Mouse (Mus musculus) embryonic facial prominence, embryonic 10.5 days (tissue): ENCODE data around the gene Hcn1. TPM values are rescaled to one million over a fixed set of nuclear protein-coding genes. Genes with fewer than 3 reads are reported as not detected.

Experiments
- DNase-seq: peaks from one replicate; pipeline ENCODE4 v3.0.0-alpha.2; 2017; ENCODE audit warnings: low spot score
- H3K27ac ChIP-seq: fragments of 300-500 bp; sonication (generic); replicated peaks from 2 replicates; pipeline ENCODE4 v1.5.1; 2016; ENCODE audit warnings: mild to moderate bottlenecking
- H3K27me3 ChIP-seq: fragments of 300-500 bp; sonication (generic); replicated peaks from 2 replicates; pipeline ENCODE4 v1.6.1; 2016; ENCODE audit warnings: low read depth, mild to moderate bottlenecking; ENCODE audit not compliant: poor library complexity, severe bottlenecking
- H3K36me3 ChIP-seq: fragments of 300-500 bp; sonication (generic); replicated peaks from 2 replicates; pipeline ENCODE4 v1.6.1; 2016; ENCODE audit warnings: mild to moderate bottlenecking, moderate library complexity
- H3K4me1 ChIP-seq: fragments of 300-500 bp; sonication (generic); 2 replicates; pipeline ENCODE4 v1.6.1; 2016
- H3K4me3 ChIP-seq: fragments of 300-500 bp; sonication (generic); 2 replicates; pipeline ENCODE4 v1.5.1; 2016; ENCODE audit warnings: mild to moderate bottlenecking, moderate library complexity
- H3K9me3 ChIP-seq: fragments of 300-500 bp; sonication (generic); 2 replicates; pipeline ENCODE4 v1.6.1; 2016; ENCODE audit warnings: mild to moderate bottlenecking
- WGBS: fragments of 180-500 bp; shearing (Covaris S2); methylation state at CpG from one replicate; pipeline ENCODE4 v1.1.7; 2016; 5-methylcytosine and 5-hydroxymethylcytosine counted together
- polyA plus RNA-seq: library from polyadenylated mRNA; unstranded; fragments of >200 nt; fragmentation: Nextera tagmentation; extraction: Ambion mirVana; gene quantifications from 2 replicates; pipeline ENCODE4 v1.2.1, GENCODE M21; 2016

Hcn1 gene
- polyA plus RNA-seq, 1 experiment from 2014 or later, result 0.11 TPM

DNA sequence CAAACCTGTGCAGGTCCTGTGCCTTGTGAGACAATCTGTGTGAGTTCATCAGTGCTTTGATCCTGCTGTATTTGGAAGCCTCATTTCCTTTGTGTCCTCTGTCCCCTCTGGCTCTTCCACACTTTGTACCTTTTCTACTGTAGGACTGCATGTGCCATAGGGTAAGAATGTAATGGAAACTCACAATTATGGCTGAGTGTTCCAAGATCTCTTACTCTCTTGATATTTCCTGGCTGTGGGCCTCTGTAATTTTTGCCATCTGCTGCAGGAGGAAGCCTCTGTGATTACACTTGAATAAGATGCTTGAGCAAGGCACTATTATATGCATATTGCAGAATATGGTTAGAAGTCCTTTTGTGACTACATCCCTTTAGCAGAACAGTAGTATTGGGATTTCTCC is 240.2 kb downstream of the Hcn1 start:
- no peaks in the 10 kb centered on the region for H3K9me3 ChIP-seq
- no peak for DNase-seq
- no peak overlapping the region for H3K27ac ChIP-seq
- H3K27me3 ChIP-seq, result no peaks in the 10 kb centered on the region
- H3K4me3 ChIP-seq, result no peak overlapping the region
- H3K4me1 ChIP-seq, result no peaks in the 10 kb centered on the region
- H3K36me3 ChIP-seq, result no peaks in the 10 kb centered on the region

DNA sequence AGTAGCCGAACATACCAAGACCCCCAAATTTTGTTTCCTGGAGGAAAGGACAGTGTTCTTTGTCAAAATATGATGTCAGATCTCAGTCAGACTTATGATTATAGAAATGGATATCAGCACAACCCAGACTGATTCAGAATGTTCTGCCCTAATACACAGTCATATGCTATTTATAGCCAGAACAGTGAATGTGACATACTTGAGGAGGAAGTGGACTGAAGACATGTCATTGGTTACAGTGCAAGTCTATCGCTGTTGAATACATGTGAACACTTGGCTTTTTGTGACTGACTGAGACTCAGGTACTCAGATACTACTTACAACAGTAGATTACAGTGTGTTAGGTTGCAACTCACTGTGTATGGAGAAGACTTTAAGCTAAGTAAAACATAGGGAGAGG is 245.2 kb downstream of the Hcn1 start:
- no peak for DNase-seq
- 92% methylated on average over 2 of the region's 2 CpGs for WGBS

DNA sequence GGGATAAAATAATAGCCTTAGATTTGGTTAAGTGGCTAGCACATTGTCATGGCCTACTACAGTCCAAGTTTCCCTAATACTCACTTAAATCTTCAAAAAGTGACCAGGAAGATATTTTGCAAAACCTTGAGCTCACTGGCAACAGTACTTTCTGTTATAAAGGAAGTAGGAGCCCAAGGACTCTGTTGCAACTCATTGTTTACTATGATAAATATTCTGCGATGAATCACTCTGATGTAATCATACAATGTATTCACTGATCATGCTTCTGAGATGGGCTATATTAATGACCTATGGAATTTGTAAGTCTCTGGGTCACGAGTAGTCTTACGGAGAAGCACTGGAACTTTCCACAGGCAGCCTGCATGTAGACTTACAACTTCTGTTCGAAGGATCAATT is 246.6 kb downstream of the Hcn1 start:
- Histone ChIP-seq H3K9me3 (no peaks in the 10 kb centered on the region), H3K4me3 (no peak overlapping the region), H3K27me3 (no peaks in the 10 kb centered on the region), H3K36me3 (no peaks in the 10 kb centered on the region), H3K27ac (no peak overlapping the region), H3K4me1 (no peaks in the 10 kb centered on the region)
- DNase-seq, result no peak
- WGBS, result 89% methylated on average over 4 of the region's 4 CpGs

More for the DNA sequence above, 245.2 kb downstream of the Hcn1 start:
- Histone ChIP-seq H3K4me3 (no peak overlapping the region), H3K36me3 (no peaks in the 10 kb centered on the region), H3K9me3 (no peaks in the 10 kb centered on the region), H3K27me3 (no peaks in the 10 kb centered on the region), H3K4me1 (no peaks in the 10 kb centered on the region), H3K27ac (no peak overlapping the region)

DNA sequence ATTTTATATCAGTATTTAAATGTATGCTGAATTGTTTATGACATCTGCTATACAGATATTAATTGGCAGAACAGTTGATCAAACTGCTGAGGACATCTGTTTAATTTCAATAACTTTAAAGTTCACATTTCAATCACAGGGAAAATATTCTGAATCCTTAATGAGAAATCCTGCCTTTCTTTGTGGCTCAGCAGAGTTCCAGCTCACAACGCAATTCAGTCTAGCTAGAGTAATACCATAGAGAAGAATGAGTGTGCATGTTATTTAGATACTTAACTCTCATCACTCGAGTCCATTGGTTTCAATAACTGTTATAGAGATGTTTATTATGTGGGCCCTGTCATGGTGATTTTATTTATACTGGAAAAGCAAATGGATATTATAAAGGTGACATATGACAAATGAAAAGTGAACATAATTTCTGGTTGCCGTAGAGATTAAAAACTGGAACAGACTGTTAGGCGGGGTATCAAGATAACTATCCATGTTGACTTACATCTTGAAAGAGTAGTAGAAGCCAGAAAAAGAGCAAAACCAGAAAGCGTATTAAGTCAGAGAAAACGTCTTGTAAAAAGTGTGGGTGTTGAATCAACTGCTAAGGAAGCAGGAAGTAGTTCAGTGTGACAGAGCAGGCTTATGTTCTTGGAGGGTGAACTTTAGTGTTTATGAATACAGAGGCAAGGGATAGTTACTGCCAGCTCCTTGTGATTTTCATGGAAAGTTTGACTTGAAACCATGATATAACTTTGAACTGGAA is 250.0 kb downstream of the Hcn1 start:
- WGBS, result 89% methylated on average over 6 of the region's 6 CpGs
- H3K4me1 ChIP-seq, result no peaks in the 10 kb centered on the region
- no peak for DNase-seq
- H3K36me3 ChIP-seq, result no peaks in the 10 kb centered on the region
- H3K4me3 ChIP-seq, result no peak overlapping the region
- H3K27me3 ChIP-seq, result no peaks in the 10 kb centered on the region
- H3K9me3 ChIP-seq, result no peaks in the 10 kb centered on the region
- no peak overlapping the region for H3K27ac ChIP-seq

DNA sequence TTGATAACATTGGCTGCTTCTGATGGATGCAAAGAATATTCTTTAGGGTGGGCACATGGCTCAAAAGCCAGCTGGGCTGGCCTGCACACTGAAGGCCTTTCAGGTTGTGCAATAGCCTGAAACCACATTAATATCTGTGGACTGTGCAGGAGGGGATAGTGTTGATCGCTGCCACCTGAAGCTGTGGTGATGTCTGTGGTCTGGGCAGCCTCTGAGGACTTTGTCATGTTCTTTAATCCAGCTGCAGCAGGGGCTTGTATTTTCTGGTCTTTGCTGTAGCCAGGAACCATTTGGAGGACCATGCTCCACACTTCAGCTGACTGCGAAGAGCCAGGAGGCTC is 250.6 kb downstream of the Hcn1 start:
- Histone ChIP-seq H3K27me3 (no peaks in the 10 kb centered on the region), H3K4me1 (no peaks in the 10 kb centered on the region), H3K27ac (no peak overlapping the region), H3K4me3 (no peak overlapping the region), H3K36me3 (no peaks in the 10 kb centered on the region), H3K9me3 (no peaks in the 10 kb centered on the region)
- 99% methylated on average over 2 of the region's 2 CpGs for WGBS
- no peak for DNase-seq

DNA sequence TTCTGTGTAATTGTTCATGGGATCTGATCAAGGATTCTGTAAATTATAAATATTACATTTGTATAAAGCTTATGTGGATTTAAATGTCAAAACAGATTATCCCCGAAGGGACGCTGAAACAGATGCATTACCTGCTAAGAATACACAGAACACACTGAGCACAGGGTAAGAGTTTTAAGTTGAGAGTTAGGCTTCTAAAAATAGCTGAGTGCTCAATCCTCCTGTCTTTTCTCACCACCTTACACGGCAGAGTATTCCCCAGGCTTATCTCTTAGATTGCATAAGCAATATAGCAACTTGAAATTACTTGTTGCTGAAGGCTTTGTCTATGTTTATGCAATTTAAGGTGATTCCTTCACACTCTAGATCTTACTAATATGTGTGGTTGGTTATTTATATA is 256.3 kb downstream of the Hcn1 start:
- Histone ChIP-seq H3K36me3 (no peaks in the 10 kb centered on the region), H3K9me3 (no peaks in the 10 kb centered on the region), H3K4me1 (no peaks in the 10 kb centered on the region), H3K27ac (no peak overlapping the region), H3K27me3 (no peaks in the 10 kb centered on the region), H3K4me3 (no peak overlapping the region)
- no peak for DNase-seq
- 82% methylated on average over 3 of the region's 3 CpGs for WGBS

DNA sequence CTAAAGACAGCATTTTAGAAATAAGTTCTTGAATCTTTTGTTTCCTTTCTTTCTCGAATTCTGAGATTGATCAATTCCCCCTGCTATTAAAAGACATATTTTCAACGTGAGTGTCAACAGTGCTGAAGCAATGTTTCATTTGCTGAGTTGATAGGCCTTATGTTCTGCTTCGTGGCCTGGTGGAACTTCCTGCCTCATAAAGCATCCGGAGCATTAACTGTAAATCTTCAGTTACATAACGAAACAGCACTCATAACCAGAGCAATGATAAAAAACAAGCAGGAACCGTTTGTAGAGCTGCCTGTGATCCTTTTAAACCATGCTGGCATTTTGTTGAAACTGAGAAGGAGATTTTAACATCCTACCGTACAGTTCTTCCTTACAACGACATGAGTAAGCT is 275.7 kb downstream of the Hcn1 start:
- Histone ChIP-seq H3K36me3 (no peaks in the 10 kb centered on the region), H3K9me3 (no peaks in the 10 kb centered on the region), H3K27me3 (no peaks in the 10 kb centered on the region), H3K27ac (no peak overlapping the region), H3K4me3 (no peak overlapping the region), H3K4me1 (no peaks in the 10 kb centered on the region)
- no peak for DNase-seq
- 85% methylated on average over 8 of the region's 8 CpGs for WGBS

DNA sequence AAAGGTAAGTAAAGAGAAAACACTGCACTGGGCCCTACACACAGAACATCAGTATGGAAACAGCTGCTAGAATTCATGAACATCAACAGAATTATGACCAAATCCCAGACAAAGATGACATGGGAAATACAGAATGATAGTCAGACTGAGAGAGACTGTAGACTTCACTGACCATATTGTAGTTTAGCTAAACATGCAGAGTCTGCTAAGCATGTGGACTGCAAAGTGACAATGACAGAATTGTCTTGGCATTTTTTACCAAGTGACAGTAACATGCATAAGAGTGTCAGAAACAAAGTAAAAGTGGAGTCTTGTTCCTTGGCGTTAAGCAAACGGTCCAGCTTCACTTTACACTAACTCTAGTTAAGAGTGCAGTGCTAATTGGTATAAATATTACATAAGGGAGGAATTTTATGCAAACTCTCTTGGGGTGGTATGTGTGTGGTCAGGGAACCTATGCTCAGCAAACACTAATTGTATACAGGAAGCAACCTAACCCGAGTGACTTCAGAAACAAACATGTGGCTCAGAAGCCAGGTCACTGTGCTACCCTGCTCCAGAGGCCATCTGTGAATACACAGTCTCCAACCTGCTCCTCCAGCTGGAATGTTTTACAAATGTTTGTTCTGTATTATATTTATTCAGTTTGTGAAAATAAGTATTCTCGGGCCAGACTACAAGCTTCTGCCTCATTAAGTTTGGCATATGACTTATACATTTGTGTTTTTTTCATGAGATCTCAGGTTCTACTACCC is 278.5 kb downstream of the Hcn1 start:
- no peak overlapping the region for H3K27ac ChIP-seq
- no peaks in the 10 kb centered on the region for H3K27me3 ChIP-seq
- H3K36me3 ChIP-seq, result no peaks in the 10 kb centered on the region
- no peaks in the 10 kb centered on the region for H3K4me1 ChIP-seq
- H3K4me3 ChIP-seq, result no peak overlapping the region
- H3K9me3 ChIP-seq, result no peaks in the 10 kb centered on the region
- DNase-seq, result no peak
- WGBS, result 66% methylated on average over 4 of the region's 4 CpGs

DNA sequence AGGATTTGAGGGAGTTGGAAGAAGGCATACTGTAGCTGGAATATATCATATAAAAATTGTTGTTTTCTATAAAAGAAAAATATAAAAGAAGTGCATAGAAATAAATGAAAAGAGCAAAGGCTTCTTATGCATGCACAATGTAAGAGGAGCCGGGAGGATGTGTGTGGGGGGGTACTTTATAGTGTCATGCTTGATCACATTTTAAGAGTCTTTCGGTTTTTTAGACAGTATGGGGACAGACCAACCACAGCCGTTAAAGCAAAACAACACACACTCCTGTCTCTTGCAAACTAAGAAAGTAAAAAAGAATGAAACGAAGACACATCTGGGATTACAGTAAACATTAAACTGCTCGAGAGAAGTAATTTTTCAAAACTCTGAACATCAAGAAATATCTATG is 290.0 kb downstream of the Hcn1 start:
- Histone ChIP-seq H3K4me1 (no peaks in the 10 kb centered on the region), H3K4me3 (no peak overlapping the region), H3K9me3 (no peaks in the 10 kb centered on the region), H3K36me3 (no peaks in the 10 kb centered on the region), H3K27me3 (no peaks in the 10 kb centered on the region), H3K27ac (no peak overlapping the region)
- DNase-seq, result no peak
- WGBS, result 87% methylated on average over 5 of the region's 5 CpGs

DNA sequence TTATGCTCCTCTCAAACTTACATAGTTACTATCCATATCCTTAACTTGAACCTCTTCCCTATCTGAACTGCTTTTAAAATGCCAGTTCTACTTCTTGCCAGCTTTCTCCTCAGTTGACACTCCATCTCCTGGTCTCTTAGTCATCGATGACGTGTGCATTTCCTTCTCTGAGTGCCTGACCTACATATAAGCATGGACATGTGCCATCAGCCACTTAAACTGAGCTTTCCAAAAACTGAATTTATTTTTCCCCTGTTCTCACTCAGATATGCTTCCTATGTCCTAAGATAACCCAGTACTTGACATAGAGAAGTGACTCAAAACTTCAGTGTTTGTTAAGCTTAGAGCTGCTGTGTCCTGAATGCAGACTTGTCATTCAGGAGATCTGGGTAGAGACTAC is 295.9 kb downstream of the Hcn1 start:
- Histone ChIP-seq H3K9me3 (no peaks in the 10 kb centered on the region), H3K4me1 (no peaks in the 10 kb centered on the region), H3K27ac (no peak overlapping the region), H3K36me3 (no peaks in the 10 kb centered on the region), H3K27me3 (no peaks in the 10 kb centered on the region), H3K4me3 (no peak overlapping the region)
- no peak for DNase-seq
- 80% methylated on average over 2 of the region's 2 CpGs for WGBS

DNA sequence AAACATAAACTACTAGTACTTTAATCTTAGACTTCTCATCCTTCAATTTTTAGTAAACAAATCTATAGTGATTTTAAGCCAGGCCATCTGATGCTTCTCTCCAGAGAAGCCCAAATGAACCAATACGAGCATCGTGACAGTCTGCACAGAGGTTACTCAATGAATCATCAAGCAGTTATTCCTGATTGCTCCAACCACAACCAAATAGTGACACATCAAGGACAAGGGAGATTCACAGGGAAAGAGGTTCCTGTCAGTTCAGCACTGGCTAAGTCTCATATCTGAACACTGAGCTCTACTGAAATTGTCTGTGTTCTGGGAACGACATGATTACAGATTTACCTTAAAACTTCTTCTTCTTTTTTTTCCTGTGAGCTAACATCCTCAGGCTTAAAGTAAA is 305.7 kb downstream of the Hcn1 start:
- Histone ChIP-seq H3K4me3 (no peak overlapping the region), H3K4me1 (no peaks in the 10 kb centered on the region), H3K36me3 (no peaks in the 10 kb centered on the region), H3K9me3 (no peaks in the 10 kb centered on the region), H3K27me3 (no peaks in the 10 kb centered on the region), H3K27ac (no peak overlapping the region)
- 96% methylated on average over 3 of the region's 3 CpGs for WGBS
- no peak for DNase-seq

DNA sequence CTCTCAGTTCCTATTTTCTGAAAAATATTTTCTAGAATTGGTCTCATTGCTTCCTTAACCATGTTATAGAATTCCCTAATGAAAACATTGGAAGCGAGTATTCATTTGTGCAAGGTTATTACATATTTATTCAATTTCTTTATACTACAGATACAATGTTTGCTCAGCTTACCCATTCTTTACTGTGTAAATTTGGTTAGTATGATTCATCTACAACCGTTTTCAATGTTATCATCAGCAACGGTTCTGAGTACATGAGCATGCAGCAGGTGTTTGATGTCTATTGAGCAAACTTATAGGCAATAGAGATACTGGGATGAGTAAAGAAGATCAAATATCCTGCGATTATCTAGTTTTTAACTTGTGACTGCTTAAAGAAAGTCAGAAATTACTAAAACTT is 327.6 kb downstream of the Hcn1 start:
- no peak for DNase-seq
- Histone ChIP-seq H3K27me3 (no peaks in the 10 kb centered on the region), H3K4me3 (no peak overlapping the region), H3K27ac (no peak overlapping the region), H3K9me3 (no peaks in the 10 kb centered on the region), H3K36me3 (no peaks in the 10 kb centered on the region), H3K4me1 (no peaks in the 10 kb centered on the region)
- WGBS, result 89% methylated on average over 4 of the region's 4 CpGs

DNA sequence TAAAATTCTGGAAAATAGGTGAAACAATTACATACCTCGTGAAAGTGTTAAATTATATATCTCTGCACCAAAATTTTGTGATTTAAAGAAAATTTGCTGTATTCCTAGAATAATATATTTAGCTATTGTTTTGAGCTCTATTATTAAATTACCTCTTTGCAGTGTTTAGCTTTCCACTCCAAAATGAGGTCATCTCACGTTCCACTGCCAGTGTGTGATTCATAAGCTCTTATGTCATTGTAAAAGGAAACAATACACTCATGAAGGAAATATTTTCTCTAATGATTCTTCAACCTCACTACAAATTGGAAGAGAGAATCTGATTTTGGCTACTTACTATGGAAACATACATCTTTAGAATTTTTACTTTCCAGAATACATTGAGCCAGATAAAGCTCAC is 329.6 kb downstream of the Hcn1 start:
- Histone ChIP-seq H3K27me3 (no peaks in the 10 kb centered on the region), H3K36me3 (no peaks in the 10 kb centered on the region), H3K9me3 (no peaks in the 10 kb centered on the region), H3K4me3 (no peak overlapping the region), H3K27ac (no peak overlapping the region), H3K4me1 (no peaks in the 10 kb centered on the region)
- DNase-seq, result no peak
- WGBS, result 75% methylated on average over 2 of the region's 2 CpGs
